Mouse (Mus musculus): ENCODE measurements around the gene Cox16. TPM values are rescaled to one million over a fixed set of nuclear protein-coding genes. Genes with fewer than 3 reads are reported as not detected.

The Cox16 gene
- polyA plus RNA-seq (2015; fragmentation: Illumina TruSeq; extraction: RNeasy Lipid Tissue Mini Kit (QIAGEN cat#74804); ENCODE audit: low read depth, low replicate concordance), result 100 TPM

GRCm38 (mm10) chr12:81484727-81485191, at the start of gene Cox16:
TSS of gene Cox16 (minus strand) at chr12:81485127.

GRCm38 (mm10) chr12:81532316-81533028, 47.5 kb upstream of the Cox16 start, which contains the start of the genes Gm20498 and Synj2bp:
TSS of gene Gm20498 (minus strand) at chr12:81532905.
TSS of gene Synj2bp (minus strand) at chr12:81532911.

GRCm38 (mm10) chr12:81421846-81422245, 63.1 kb downstream of the Cox16 start, which contains the start of gene Adam4:
TSS of gene Adam4 (minus strand) at chr12:81421946.

GRCm38 (mm10) chr12:81379364-81379763, 105.6 kb downstream of the Cox16 start, which contains the start of gene Gm4787:
TSS of gene Gm4787 (minus strand) at chr12:81379464.

GRCm38 (mm10) chr12:81332875-81333421, 152.0 kb downstream of the Cox16 start, which contains the start of gene Slc8a3:
TSS of gene Slc8a3 (minus strand) at chr12:81333180.

Other genes starting within 250 kb of the Cox16 start
- gene Slc8a3, start 151.9 kb downstream of the Cox16 start, polyA plus RNA-seq (2015; fragmentation: Illumina TruSeq; extraction: RNeasy Lipid Tissue Mini Kit (QIAGEN cat#74804); ENCODE audit: low read depth, low replicate concordance), result 15.1 TPM
- 0.88 TPM for gene Gm4787, start 105.7 kb downstream of the Cox16 start, polyA plus RNA-seq (2015; fragmentation: Illumina TruSeq; extraction: RNeasy Lipid Tissue Mini Kit (QIAGEN cat#74804); ENCODE audit: low read depth, low replicate concordance)
- 0.46 TPM for gene Adam4, start 63.2 kb downstream of the Cox16 start, polyA plus RNA-seq (2015; fragmentation: Illumina TruSeq; extraction: RNeasy Lipid Tissue Mini Kit (QIAGEN cat#74804); ENCODE audit: low read depth, low replicate concordance)
- gene Gm20498, start 47.8 kb upstream of the Cox16 start, polyA plus RNA-seq (2015; fragmentation: Illumina TruSeq; extraction: RNeasy Lipid Tissue Mini Kit (QIAGEN cat#74804); ENCODE audit: low read depth, low replicate concordance), result 32.9 TPM
- 29.5 TPM for gene Synj2bp, start 47.8 kb upstream of the Cox16 start, polyA plus RNA-seq (2015; fragmentation: Illumina TruSeq; extraction: RNeasy Lipid Tissue Mini Kit (QIAGEN cat#74804); ENCODE audit: low read depth, low replicate concordance)
- 0.45 TPM for gene Adam21, start 83.3 kb upstream of the Cox16 start, polyA plus RNA-seq (2015; fragmentation: Illumina TruSeq; extraction: RNeasy Lipid Tissue Mini Kit (QIAGEN cat#74804); ENCODE audit: low read depth, low replicate concordance)
- gene Med6, start 109.9 kb upstream of the Cox16 start, polyA plus RNA-seq (2015; fragmentation: Illumina TruSeq; extraction: RNeasy Lipid Tissue Mini Kit (QIAGEN cat#74804); ENCODE audit: low read depth, low replicate concordance), result 56.5 TPM
- 50.3 TPM for gene Ttc9, start 146.1 kb upstream of the Cox16 start, polyA plus RNA-seq (2015; fragmentation: Illumina TruSeq; extraction: RNeasy Lipid Tissue Mini Kit (QIAGEN cat#74804); ENCODE audit: low read depth, low replicate concordance)

Measured in brain, adult 10 weeks (tissue).